Mouse (Mus musculus) lung, embryonic 15.5 days (tissue): ENCODE data around the gene Ubxn10. TPM values are rescaled to one million over a fixed set of nuclear protein-coding genes. Genes with fewer than 3 reads are reported as not detected.

Experiments
- ATAC-seq: fragments of 200-750 bp; cut with Nextera tagmentation; 2 replicates; pipeline ENCODE4 v1.8.0; 2017; ENCODE audit warnings: moderate number of reproducible peaks, borderline replicate concordance; ENCODE audit not compliant: low FRiP score, low TSS enrichment; ENCODE audit errors: extremely low read depth
- H3K27ac ChIP-seq: fragments of 300-500 bp; sonication (generic); 2 replicates; pipeline ENCODE4 v1.5.1; 2015; ENCODE audit warnings: moderate library complexity, mild to moderate bottlenecking, inconsistent platforms
- H3K27me3 ChIP-seq: fragments of 300-500 bp; sonication (generic); 2 replicates; pipeline ENCODE4 v1.6.1; 2015; ENCODE audit warnings: inconsistent platforms
- H3K36me3 ChIP-seq: fragments of 300-500 bp; sonication (generic); 2 replicates; pipeline ENCODE4 v1.6.1; 2015; ENCODE audit warnings: inconsistent platforms
- H3K4me1 ChIP-seq: fragments of 300-500 bp; sonication (generic); 2 replicates; pipeline ENCODE4 v1.6.1; 2015; ENCODE audit warnings: inconsistent platforms
- H3K4me2 ChIP-seq: fragments of 300-500 bp; sonication (generic); 2 replicates; pipeline ENCODE4 v1.6.1; 2015; ENCODE audit warnings: inconsistent platforms, mild to moderate bottlenecking, moderate library complexity
- H3K4me3 ChIP-seq: fragments of 300-500 bp; sonication (generic); 2 replicates; pipeline ENCODE4 v1.5.1; 2015; ENCODE audit warnings: mild to moderate bottlenecking, inconsistent platforms
- H3K9ac ChIP-seq: fragments of 300-500 bp; sonication (generic); 2 replicates; pipeline ENCODE4 v1.6.1; 2015; ENCODE audit warnings: inconsistent platforms
- H3K9me3 ChIP-seq: fragments of 300-500 bp; sonication (generic); 2 replicates; pipeline ENCODE4 v1.6.1; 2016; ENCODE audit warnings: inconsistent platforms
- whole genome bisulfite sequencing: fragments of 180-500 bp; shearing (Covaris S2); methylation state at CpG from one replicate; pipeline ENCODE4 v1.1.7; 2015; 5-methylcytosine and 5-hydroxymethylcytosine counted together
- polyA plus RNA-seq: library from polyadenylated mRNA; unstranded; fragments of >200 nt; fragmentation: Nextera tagmentation; extraction: Ambion mirVana; gene quantifications from 2 replicates; pipeline ENCODE4 v1.2.1, GENCODE M21; 2015

The Ubxn10 gene
- polyA plus RNA-seq, 1 experiment from 2014 or later, result 3.8 TPM

GRCm38 (mm10) chr4:138672160-138672559 lies 64.8 kb downstream of the Ubxn10 start:
- no peaks in the 10 kb centered on the region for H3K36me3 ChIP-seq
- no peaks in the 10 kb centered on the region for H3K4me1 ChIP-seq
- H3K27me3 ChIP-seq, result peaks cover 6% of the 10 kb centered on the region
- ATAC-seq, result no peak
- 50% methylated on average over 4 of the region's 4 CpGs for WGBS
- no peak overlapping the region for H3K4me2 ChIP-seq
- no peaks in the 10 kb centered on the region for H3K9me3 ChIP-seq
- no peak overlapping the region for H3K9ac ChIP-seq
- H3K27ac ChIP-seq, result no peak overlapping the region
- H3K4me3 ChIP-seq, result no peak overlapping the region

GRCm38 (mm10) chr4:138670093-138670889 lies 66.7 kb downstream of the Ubxn10 start:
- Histone ChIP-seq H3K27ac (no peak overlapping the region), H3K4me1 (no peaks in the 10 kb centered on the region), H3K4me3 (no peak overlapping the region), H3K27me3 (no peaks in the 10 kb centered on the region), H3K9ac (no peak overlapping the region), H3K9me3 (no peaks in the 10 kb centered on the region), H3K36me3 (no peaks in the 10 kb centered on the region), H3K4me2 (no peak overlapping the region)
- 62% methylated on average over 11 of the region's 11 CpGs for WGBS
- no peak for ATAC-seq

GRCm38 (mm10) chr4:138666521-138666920 lies 70.4 kb downstream of the Ubxn10 start:
- Histone ChIP-seq H3K4me2 (no peak overlapping the region), H3K9ac (no peak overlapping the region), H3K36me3 (no peaks in the 10 kb centered on the region), H3K4me3 (no peak overlapping the region), H3K27ac (no peak overlapping the region), H3K4me1 (no peaks in the 10 kb centered on the region), H3K27me3 (no peaks in the 10 kb centered on the region), H3K9me3 (no peaks in the 10 kb centered on the region)
- ATAC-seq, result no peak
- WGBS, result 53% methylated on average over 10 of the region's 10 CpGs

GRCm38 (mm10) chr4:138659936-138660602 lies 76.9 kb downstream of the Ubxn10 start:
- Histone ChIP-seq H3K27ac (no peak overlapping the region), H3K27me3 (no peaks in the 10 kb centered on the region), H3K4me2 (no peak overlapping the region), H3K4me3 (no peak overlapping the region), H3K36me3 (no peaks in the 10 kb centered on the region), H3K9me3 (no peaks in the 10 kb centered on the region), H3K4me1 (no peaks in the 10 kb centered on the region), H3K9ac (no peak overlapping the region)
- WGBS, result 73% methylated on average over 11 of the region's 11 CpGs
- no peak for ATAC-seq

Other genes with a start within 250 kb of the Ubxn10 start
- 0.07 and 0.16 TPM in 2 replicates for gene Vwa5b1, start 101.3 kb downstream of the Ubxn10 start, polyA plus RNA-seq
- gene Pla2g2c, start 12.4 kb downstream of the Ubxn10 start, polyA plus RNA-seq, result 0.13 and 0.30 TPM in 2 replicates
- gene Pla2g2f, start 20.5 kb upstream of the Ubxn10 start, polyA plus RNA-seq, result not detected in 2 replicates
- not detected in 2 replicates for gene Pla2g2d, start 38.6 kb upstream of the Ubxn10 start, polyA plus RNA-seq
- 0.44 and 0.50 TPM in 2 replicates for gene Pla2g5, start 126.3 kb upstream of the Ubxn10 start, polyA plus RNA-seq
- not detected in 2 replicates for gene Gm13030, start 136.8 kb upstream of the Ubxn10 start, polyA plus RNA-seq
- not detected in 2 replicates for gene Pla2g2e, start 140.8 kb upstream of the Ubxn10 start, polyA plus RNA-seq
- gene Otud3, start 176.8 kb upstream of the Ubxn10 start, polyA plus RNA-seq, result 3.7 TPM in 2 replicates
- gene Rnf186, start 229.9 kb upstream of the Ubxn10 start, polyA plus RNA-seq, result 2.2 and 2.3 TPM in 2 replicates
- gene Tmco4, start 235.7 kb upstream of the Ubxn10 start, polyA plus RNA-seq, result 4.1 and 5.4 TPM in 2 replicates